In the genomic region with DNA sequence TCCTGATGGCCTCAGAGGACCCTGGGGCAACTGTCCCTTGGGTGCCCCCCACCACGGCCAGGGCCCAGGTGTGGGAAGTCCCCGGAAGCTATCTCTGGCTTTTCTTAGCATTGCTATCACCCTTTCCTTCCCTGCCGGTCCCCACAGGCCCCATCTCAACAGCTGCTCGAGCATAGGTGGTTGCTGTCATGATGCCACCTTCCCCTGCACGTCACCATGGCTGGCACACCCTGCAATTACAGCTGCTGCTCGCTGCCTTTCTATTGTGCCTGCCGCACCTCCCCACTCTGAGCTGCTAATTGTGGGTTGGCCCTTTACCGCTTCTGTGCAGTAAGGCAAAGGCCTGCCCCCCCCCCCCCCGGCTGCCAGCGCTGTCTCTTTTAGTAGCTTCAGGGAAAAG, we compare ENCODE assay signal across 12 mouse cellular contexts.
DNase-seq lines count a peak whose midpoint lies in the region; ATAC-seq and TF ChIP-seq lines count a peak whose summit lies in the region.
"Had no signal": no experiment of that assay in that cellular context is flagged by ENCODE, and none has a peak within 500 bp of the region (broad histone marks: within the 10 kb centered on the region; RNA-seq: fewer than 3 reads in every experiment).

No protein-coding gene starts in this region.

- H3K4me2 ChIP-seq in forebrain, embryonic 12.5 days = peak overlapping the region; percentile 21; the same call in 1 of the 2 replicates
- H3K4me2 ChIP-seq in midbrain, embryonic 14.5 days (ENCODE audit: low read length) = no peak overlapping the region
- H3K4me2 ChIP-seq in stomach, postnatal 0 days (replicated peaks; ENCODE audit: low read depth) = no peak overlapping the region
- H3K4me2 ChIP-seq: stomach, embryonic 15.5 days had no signal

- no peaks in the 10 kb centered on the region for H3K9me3 ChIP-seq in forebrain, embryonic 12.5 days
- H3K9me3 ChIP-seq in midbrain, embryonic 14.5 days (ENCODE audit: control insufficient read depth, low read length) = no peaks in the 10 kb centered on the region
- no peaks in the 10 kb centered on the region for H3K9me3 ChIP-seq in stomach, postnatal 0 days (ENCODE audit: control insufficient read depth, low read length)
- H3K9me3 ChIP-seq: stomach, embryonic 15.5 days had no signal

- H3K9ac ChIP-seq in forebrain, embryonic 12.5 days = no peak overlapping the region
- peak overlapping the region; percentile 36; the same call in 1 of the 2 replicates for H3K9ac ChIP-seq in midbrain, embryonic 14.5 days (replicated peaks; ENCODE audit: low read length)
- no peak overlapping the region for H3K9ac ChIP-seq in stomach, postnatal 0 days (ENCODE audit: low read length)
- H3K9ac ChIP-seq: liver, embryonic 14.5 days; stomach, embryonic 15.5 days had no signal

- DNase-seq in left cerebral cortex, adult 11 months (ENCODE audit: low spot score) = peak; percentile 53
- DNase-seq in left cerebral cortex, adult 18-20 months (ENCODE audit: low spot score in 2 of 2) = no peak
- peak; percentile 61 for DNase-seq in midbrain, embryonic 14.5 days
- DNase-seq in stomach, postnatal 0 days (ENCODE audit: low spot score) = no peak
- no peak for DNase-seq in adrenal gland, postnatal 4 days (ENCODE audit: low spot score in 2 of 2)
- no peak for DNase-seq in urinary bladder, postnatal 10 days (ENCODE audit: low spot score)
- no peak for DNase-seq in T-cell, adult 2 months (ENCODE audit: low spot score)
- DNase-seq: cerebellum, adult 9-10 months; heart, postnatal 14 days had no signal

- peaks cover 18% of the 10 kb centered on the region for H3K27me3 ChIP-seq in forebrain, embryonic 12.5 days
- H3K27me3 ChIP-seq in midbrain, embryonic 14.5 days (ENCODE audit: control insufficient read depth, insufficient read depth, low read length) = no peaks in the 10 kb centered on the region; the same call in 1 of the 2 replicates
- no peaks in the 10 kb centered on the region for H3K27me3 ChIP-seq in stomach, postnatal 0 days (ENCODE audit: control insufficient read depth, insufficient read depth, low read length)
- H3K27me3 ChIP-seq: stomach, embryonic 15.5 days had no signal

- ATAC-seq in forebrain, embryonic 12.5 days (ENCODE audit: low FRiP score) = peak; percentile 81
- ATAC-seq in midbrain, embryonic 14.5 days (ENCODE audit: low FRiP score, low TSS enrichment) = peak; percentile 46; the same call in 1 of the 2 replicates
- ATAC-seq in stomach, postnatal 0 days (ENCODE audit: low FRiP score, low TSS enrichment) = 0 out of 2 replicates have a peak, but pooled peaks have one; percentile 36

- peak overlapping the region; percentile 69 for H3K27ac ChIP-seq in forebrain, embryonic 12.5 days
- peak overlapping the region; percentile 26; the same call in 1 of the 2 replicates for H3K27ac ChIP-seq in midbrain, embryonic 14.5 days (replicated peaks; ENCODE audit: low read depth, low read length)
- H3K27ac ChIP-seq in stomach, postnatal 0 days (replicated peaks) = no peak overlapping the region
- H3K27ac ChIP-seq: liver, embryonic 14.5 days; stomach, embryonic 15.5 days had no signal

- WGBS in forebrain, embryonic 12.5 days = 20% methylated on average over 10 of the region's 10 CpGs
- 31% methylated on average over 10 of the region's 10 CpGs for WGBS in midbrain, embryonic 14.5 days
- WGBS in stomach, postnatal 0 days = 63% methylated on average over 8 of the region's 10 CpGs

- TF ChIP-seq EP300 in stomach, postnatal 0 days (optimal IDR thresholded peaks at IDR 0.05) = no peak

- H3K4me3 ChIP-seq in forebrain, embryonic 12.5 days (replicated peaks) = no peak overlapping the region
- no peak overlapping the region for H3K4me3 ChIP-seq in midbrain, embryonic 14.5 days (replicated peaks; ENCODE audit: low read depth, low read length)
- no peak overlapping the region for H3K4me3 ChIP-seq in stomach, postnatal 0 days (ENCODE audit: low read depth, low read length)
- H3K4me3 ChIP-seq: stomach, embryonic 15.5 days had no signal

- peaks cover 25% of the 10 kb centered on the region for H3K4me1 ChIP-seq in forebrain, embryonic 12.5 days
- H3K4me1 ChIP-seq in midbrain, embryonic 14.5 days (ENCODE audit: control insufficient read depth, insufficient read depth, low read length) = peaks cover 4% of the 10 kb centered on the region
- H3K4me1 ChIP-seq in stomach, postnatal 0 days (replicated peaks; ENCODE audit: control insufficient read depth, insufficient read depth) = no peaks in the 10 kb centered on the region

- TF ChIP-seq CTCF in stomach, postnatal 0 days (IDR thresholded peaks at IDR 0.05; ENCODE audit: low read depth) = no peak

- H3K36me3 ChIP-seq in forebrain, embryonic 12.5 days (replicated peaks) = no peaks in the 10 kb centered on the region
- H3K36me3 ChIP-seq in midbrain, embryonic 14.5 days (ENCODE audit: control insufficient read depth, insufficient read depth, low read length) = no peaks in the 10 kb centered on the region
- no peaks in the 10 kb centered on the region for H3K36me3 ChIP-seq in stomach, postnatal 0 days (ENCODE audit: control insufficient read depth, insufficient read depth, low read length)
- H3K36me3 ChIP-seq: stomach, embryonic 15.5 days had no signal

Comparison
In these comparisons a context has a peak if more than half of its experiments do, and no peak if none do; other contexts are left out.
1. DNase-seq: peak in left cerebral cortex, adult 11 months (single experiment) and midbrain, embryonic 14.5 days (single experiment); none in left cerebral cortex, adult 18-20 months (0 of 2), stomach, postnatal 0 days (single experiment), adrenal gland, postnatal 4 days (0 of 2), urinary bladder, postnatal 10 days (single experiment) and T-cell, adult 2 months (single experiment).
2. Peak in every context shown above with its lines, with median percentiles within 50 percentile points of each other: ATAC-seq.